Mouse (Mus musculus): ENCODE measurements at regions not wholly inside any gene's neighbourhood (a gene's known extent, or its start where the extent isn't known, plus 50 kb on each side); places are given as distances from the start of the nearest gene placed in this dataset.

GRCm38 (mm10) chr3:102316151-102316550 lies 111.7 kb upstream of the Vangl1 start:
- no peak for DNase-seq (ENCODE audit: low spot score in 2 of 2)

GRCm38 (mm10) chr3:102311482-102312225 lies 107.2 kb upstream of the Vangl1 start:
- no peak for DNase-seq (ENCODE audit: low spot score in 2 of 2)

- DNase-seq (ENCODE audit: low spot score in 2 of 2): no peak
Observed at GRCm38 (mm10) chr3:102310243-102310642, 105.8 kb upstream of the Vangl1 start.

- peak in 1 of 2 experiments; percentile 51 for DNase-seq (ENCODE audit: low spot score in 2 of 2)
Observed at GRCm38 (mm10) chr3:102309756-102310155, 105.3 kb upstream of the Vangl1 start.

GRCm38 (mm10) chr3:102307656-102308055 lies 103.2 kb upstream of the Vangl1 start:
- no peak for DNase-seq (ENCODE audit: low spot score in 2 of 2)

GRCm38 (mm10) chr3:102292385-102292784 lies 87.9 kb upstream of the Vangl1 start:
- DNase-seq (ENCODE audit: low spot score in 2 of 2): no peak

- no peak for DNase-seq (ENCODE audit: low spot score in 2 of 2)
Observed at GRCm38 (mm10) chr3:102281983-102282382, 77.5 kb upstream of the Vangl1 start.

- no peak for DNase-seq (ENCODE audit: low spot score in 2 of 2)
Observed at GRCm38 (mm10) chr3:102276758-102277157, 72.3 kb upstream of the Vangl1 start.

GRCm38 (mm10) chr3:102276283-102276682 lies 71.8 kb upstream of the Vangl1 start:
- DNase-seq (ENCODE audit: low spot score in 2 of 2): no peak

- DNase-seq (ENCODE audit: low spot score in 2 of 2): no peak
Observed at GRCm38 (mm10) chr3:102275256-102276022, 70.9 kb upstream of the Vangl1 start.

- no peak for DNase-seq (ENCODE audit: low spot score in 2 of 2)
Observed at GRCm38 (mm10) chr3:102270779-102271178, 66.3 kb upstream of the Vangl1 start.

- no peak for DNase-seq (ENCODE audit: low spot score in 2 of 2)
Observed at GRCm38 (mm10) chr3:102270257-102270656, 65.8 kb upstream of the Vangl1 start.

- no peak for DNase-seq (ENCODE audit: low spot score in 2 of 2)
Observed at GRCm38 (mm10) chr3:102266136-102266535, 61.6 kb upstream of the Vangl1 start.

GRCm38 (mm10) chr3:102265146-102265545 lies 60.7 kb upstream of the Vangl1 start:
- DNase-seq (ENCODE audit: low spot score in 2 of 2): no peak

GRCm38 (mm10) chr3:102263326-102263725 lies 58.8 kb upstream of the Vangl1 start:
- no peak for DNase-seq (ENCODE audit: low spot score in 2 of 2)

GRCm38 (mm10) chr3:102262665-102263064 lies 58.2 kb upstream of the Vangl1 start:
- DNase-seq (ENCODE audit: low spot score in 2 of 2): no peak

- DNase-seq (ENCODE audit: low spot score in 2 of 2): no peak
Observed at GRCm38 (mm10) chr3:102261517-102261916, 57.0 kb upstream of the Vangl1 start.
